ENCODE assay signal across 22 mouse cellular contexts in the genomic region with DNA sequence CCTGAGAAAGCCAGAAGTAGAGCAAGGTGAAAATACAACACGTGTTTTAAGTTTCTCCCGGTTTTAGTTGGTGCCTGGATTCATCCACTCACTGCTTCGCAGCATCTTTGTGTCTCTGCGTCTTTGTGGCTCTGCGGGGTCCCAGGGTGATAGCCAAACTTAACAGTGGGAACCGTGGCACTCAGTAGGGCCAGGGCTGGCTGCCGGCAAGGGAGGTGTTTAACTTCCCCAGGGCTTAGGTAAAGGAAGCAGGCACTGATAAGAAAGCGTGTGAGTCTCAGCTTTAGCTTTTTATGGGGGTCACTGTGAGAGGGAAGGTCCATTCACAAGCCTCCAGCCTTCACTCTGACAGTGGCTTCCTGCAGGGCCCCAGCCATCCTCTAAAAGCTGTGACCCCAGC. TPM values are rescaled to one million over a fixed set of nuclear protein-coding genes. Genes with fewer than 3 reads are reported as not detected.
A peak's percentile ranks its signal among the peaks of the same experiment; 100 is the strongest.
DNase-seq lines count a peak whose midpoint lies in the region; ATAC-seq lines count a peak whose summit lies in the region.
"Had no signal": no experiment of that assay in that cellular context is flagged by ENCODE, and none has a peak within 500 bp of the region (broad histone marks: within the 10 kb centered on the region; RNA-seq: fewer than 3 reads in every experiment).

No protein-coding gene starts in this region.

- peaks cover 100% of the 10 kb centered on the region for H3K4me1 ChIP-seq in megakaryocyte, embryonic 14.5 days

- DNase-seq in cerebellum, adult 9-11 months: no peak
- peak; percentile 80 for DNase-seq in heart, adult 11 months
- DNase-seq in heart, adult 8-10 months (ENCODE audit: low spot score): no peak
- DNase-seq in neural tube, embryonic 10.5 days (ENCODE audit: extremely low spot score, low spot score): no peak
- DNase-seq: adrenal gland, postnatal 10 days; B cell, adult 2 months; cerebellum, adult 8-10 months; gastrocnemius, postnatal 10 days; heart, adult 2 months; heart, postnatal 10 days; heart, postnatal 4 days; kidney, adult 18-20 months had no signal

- H3K27me3 ChIP-seq in megakaryocyte, embryonic 14.5 days (replicated peaks): no peaks in the 10 kb centered on the region
- H3K27me3 ChIP-seq: embryonic facial prominence, embryonic 12.5 days; forebrain, embryonic 15.5 days; hindbrain, embryonic 12.5 days had no signal

- no peaks in the 10 kb centered on the region for H3K9me3 ChIP-seq in megakaryocyte, embryonic 14.5 days
- H3K9me3 ChIP-seq: embryonic facial prominence, embryonic 12.5 days; forebrain, embryonic 15.5 days; G1E; hindbrain, embryonic 12.5 days had no signal

- H3K36me3 ChIP-seq in megakaryocyte, embryonic 14.5 days (replicated peaks; ENCODE audit: low read length): peaks cover 17% of the 10 kb centered on the region
- H3K36me3 ChIP-seq: forebrain, embryonic 15.5 days; hindbrain, embryonic 12.5 days had no signal

- H3K4me3 ChIP-seq in megakaryocyte, embryonic 14.5 days (replicated peaks): peak overlapping the region; percentile 33
- H3K4me3 ChIP-seq: embryonic facial prominence, embryonic 12.5 days; forebrain, embryonic 15.5 days; heart, adult 2 months; hindbrain, embryonic 12.5 days had no signal

- ATAC-seq in cerebellum, adult (ENCODE audit: insufficient number of reproducible peaks, low FRiP score, low TSS enrichment): peak; percentile 29; the same call in 1 of the 2 replicates
- no peak for ATAC-seq in megakaryocyte, adult 5-6 weeks (ENCODE audit: poor library complexity, severe bottlenecking)
- ATAC-seq: CD4-positive, CD25-positive, alpha-beta regulatory T cell, adult 4 months; forebrain, embryonic 15.5 days; hindbrain, embryonic 16.5 days; inflammation-experienced regulatory T-cells, adult 6 months had no signal

RNA-seq across cellular contexts. Expression of gene Spred2, which starts 28.8 kb away (rescaled TPM):
- 10 to 100 TPM; 17.0 to 20.7 (median 20.0) TPM for total RNA-seq in heart, adult 8-10 months (2022)
- polyA plus RNA-seq in megakaryocyte, embryonic 14.5 days (2012; ENCODE audit: insufficient read depth, low replicate concordance): 25.4 and 51.5 TPM in 2 replicates
- 7.0 and 7.6 TPM in 2 replicates for total RNA-seq in megakaryocyte, adult 5-6 weeks (2015)
- 2.3 and 2.4 TPM in 2 replicates for total RNA-seq in megakaryocyte, adult 5-6 weeks (2017)
